Mouse (Mus musculus) c-Kit-positive CD71-positive TER-119-negative erythroid progenitor cells, embryonic 14.5 days (primary cell): Measurements from ENCODE around the gene St6galnac5.

Experiments used
- DNase-seq: peaks from one replicate; pipeline ENCODE4 v3.0.0-alpha.2; 2013; ENCODE audit warnings: low read depth

The St6galnac5 gene

GRCm38 (mm10) chr3:152981988-152982387, at the start of gene St6galnac5:
Gene St6galnac5, minus strand, starts transcription at chr3:152982246.
- DNase-seq = no peak

GRCm38 (mm10) chr3:153030756-153031155, 48.7 kb upstream of the St6galnac5 start:
- DNase-seq = no peak

- DNase-seq = no peak
Measured at GRCm38 (mm10) chr3:153024016-153024415, 42.0 kb upstream of the St6galnac5 start.

GRCm38 (mm10) chr3:153018051-153018450, 36.0 kb upstream of the St6galnac5 start:
- no peak for DNase-seq

- no peak for DNase-seq
Measured at GRCm38 (mm10) chr3:153016355-153016754, 34.3 kb upstream of the St6galnac5 start.

GRCm38 (mm10) chr3:153006893-153007292, 24.8 kb upstream of the St6galnac5 start:
- DNase-seq = no peak

GRCm38 (mm10) chr3:152998901-152999300, 16.9 kb upstream of the St6galnac5 start:
- no peak for DNase-seq

- DNase-seq = no peak
Measured at GRCm38 (mm10) chr3:152998106-152998505, 16.1 kb upstream of the St6galnac5 start.

GRCm38 (mm10) chr3:152993608-152994007, 11.6 kb upstream of the St6galnac5 start:
- no peak for DNase-seq

GRCm38 (mm10) chr3:152990787-152991186, 8.7 kb upstream of the St6galnac5 start:
- no peak for DNase-seq

- DNase-seq = no peak
Measured at GRCm38 (mm10) chr3:152980978-152981974, 770 bp downstream of the St6galnac5 start.

- DNase-seq = no peak
Measured at GRCm38 (mm10) chr3:152980431-152980830, 1.6 kb downstream of the St6galnac5 start.

- peak; percentile 58 for DNase-seq
Measured at GRCm38 (mm10) chr3:152979481-152980092, 2.5 kb downstream of the St6galnac5 start.

- no peak for DNase-seq
Measured at GRCm38 (mm10) chr3:152971373-152971772, 10.7 kb downstream of the St6galnac5 start.

GRCm38 (mm10) chr3:152969774-152970347, 12.2 kb downstream of the St6galnac5 start:
- DNase-seq = no peak

- DNase-seq = no peak
Measured at GRCm38 (mm10) chr3:152961855-152962376, 20.1 kb downstream of the St6galnac5 start.

- DNase-seq = peak; percentile 49
Measured at GRCm38 (mm10) chr3:152958358-152959150, 23.5 kb downstream of the St6galnac5 start.

GRCm38 (mm10) chr3:152956771-152957170, 25.3 kb downstream of the St6galnac5 start:
- DNase-seq = no peak

GRCm38 (mm10) chr3:152956038-152956437, 26.0 kb downstream of the St6galnac5 start:
- no peak for DNase-seq

GRCm38 (mm10) chr3:152951634-152952545, 30.2 kb downstream of the St6galnac5 start:
- no peak for DNase-seq
